Mouse (Mus musculus) 416B (cell line): ENCODE data around the gene Sh3bp5.

Source experiments
- DNase-seq: peaks from one replicate; pipeline ENCODE4 v3.0.0; 2011; ENCODE audit warnings: low read depth

Sh3bp5 gene

DNA sequence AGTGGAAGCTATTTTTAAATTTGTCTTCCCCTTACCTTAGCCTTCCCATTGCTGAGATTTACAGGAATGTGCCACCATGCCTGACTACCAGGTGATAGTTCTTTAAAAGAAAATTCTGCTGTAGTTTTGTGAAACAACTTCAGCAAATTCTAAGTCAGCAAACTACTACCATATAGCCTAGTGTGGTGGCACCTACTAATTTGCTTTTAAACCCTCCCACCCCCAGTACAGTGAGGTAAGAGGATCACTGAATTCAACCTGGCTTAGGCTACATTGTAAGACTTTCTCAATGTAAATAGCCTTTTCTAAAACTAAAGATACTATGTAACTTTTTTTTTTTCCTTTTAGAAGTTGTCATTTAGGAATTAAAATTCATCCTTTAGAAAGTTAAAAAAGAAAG lies 97.9 kb downstream of the Sh3bp5 start:
- DNase-seq: peak; percentile 36

DNA sequence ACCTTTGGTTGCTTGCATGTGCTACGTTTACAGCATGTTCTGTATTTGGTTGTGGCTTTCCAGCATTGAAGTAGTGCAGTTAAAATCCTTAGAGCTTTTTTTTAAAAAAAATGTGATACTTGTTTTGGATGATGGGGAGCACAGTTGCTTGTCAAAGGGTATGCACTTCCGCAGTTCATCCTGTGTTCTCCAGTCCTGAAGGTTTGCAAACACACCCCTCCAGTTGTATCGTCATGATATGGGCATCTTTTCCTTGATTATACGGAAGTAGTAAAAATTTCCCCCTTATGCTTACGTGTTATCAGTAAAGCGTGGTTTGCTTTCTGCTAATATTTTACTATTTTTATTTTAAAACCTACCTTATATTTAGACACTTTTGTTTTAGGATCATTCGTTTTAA lies 98.5 kb downstream of the Sh3bp5 start:
- DNase-seq: peak; percentile 76

DNA sequence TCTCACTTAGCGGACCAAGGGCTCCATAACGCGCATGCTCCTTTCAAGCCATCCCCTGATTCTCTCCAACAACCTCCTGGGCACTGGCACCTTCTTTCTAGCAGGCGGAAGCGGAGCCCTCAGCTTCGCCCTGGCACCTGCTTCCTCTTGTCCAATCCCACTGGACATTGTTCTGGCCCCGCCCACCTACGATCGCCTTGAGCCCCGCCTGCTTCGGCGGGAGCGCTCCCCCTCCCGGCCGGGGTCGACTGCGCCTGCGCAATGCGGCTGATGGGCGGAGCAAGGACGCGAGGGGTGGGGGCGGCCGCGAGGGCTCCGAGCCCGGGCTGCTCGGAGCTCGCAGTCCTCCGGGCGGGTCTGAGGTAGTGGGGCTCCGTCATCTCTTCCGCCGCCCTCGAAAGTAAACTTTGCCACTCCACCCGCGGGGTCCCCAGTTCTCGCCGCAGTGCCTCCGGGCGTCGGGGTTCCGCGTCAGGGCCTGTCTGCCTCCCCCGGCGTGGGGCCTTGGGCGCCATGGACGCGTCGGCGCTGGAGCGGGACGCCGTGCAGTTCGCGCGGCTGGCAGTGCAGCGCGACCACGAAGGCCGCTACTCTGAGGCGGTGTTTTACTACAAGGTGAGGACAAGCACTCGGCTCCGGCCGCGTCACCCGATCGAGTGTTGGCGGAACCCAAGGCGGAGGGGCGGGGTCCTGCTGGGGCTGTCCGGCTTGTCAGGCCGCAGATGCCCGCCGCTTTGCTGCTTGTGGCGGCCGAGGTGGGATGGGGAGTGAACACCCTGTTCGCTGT lies 99.3 kb downstream of the Sh3bp5 start, which contains the start of gene Capn7:
Gene Capn7, plus strand, starts transcription at position 270 of the 787 bp plus-strand sequence.
- DNase-seq: peak; percentile 98

DNA sequence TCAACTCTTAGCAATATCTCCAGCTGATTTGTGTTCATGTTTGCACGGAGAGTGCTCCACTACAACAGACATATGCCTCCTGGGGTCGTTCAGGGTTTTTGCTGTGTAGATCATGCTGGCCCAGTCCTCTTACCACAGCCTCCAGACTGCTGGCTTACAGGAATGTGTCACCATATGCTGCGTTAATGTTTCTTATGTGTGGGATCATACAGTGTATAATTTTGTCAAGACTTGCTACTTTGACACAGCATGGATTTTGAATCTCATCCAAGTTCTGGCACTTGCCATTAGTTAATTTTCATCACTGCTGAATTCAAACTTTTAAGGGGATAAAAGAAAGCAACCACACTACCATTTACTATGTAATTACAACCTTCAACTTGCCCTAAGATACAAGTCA lies 100.1 kb downstream of the Sh3bp5 start:
- peak; percentile 17 for DNase-seq

DNA sequence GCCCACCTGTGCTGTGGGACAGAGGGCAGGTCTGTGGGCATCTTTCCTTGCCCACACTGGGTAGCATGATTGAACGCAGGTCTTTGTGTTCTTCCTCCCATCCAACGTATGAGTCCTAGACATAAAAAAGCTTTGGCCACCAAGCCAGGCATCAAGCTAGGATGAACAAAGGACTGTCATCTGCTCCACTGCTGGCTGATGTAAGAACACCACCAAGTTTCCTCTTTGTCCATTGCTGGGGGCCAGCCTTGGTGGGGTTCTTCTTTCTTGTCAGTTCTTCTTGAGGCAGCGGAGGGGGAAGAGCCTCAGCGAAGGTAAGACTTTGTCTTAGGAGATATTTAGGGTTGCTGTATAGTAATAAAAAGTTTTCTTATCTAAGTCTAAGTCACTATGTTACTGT lies 104.9 kb downstream of the Sh3bp5 start:
- no peak for DNase-seq

DNA sequence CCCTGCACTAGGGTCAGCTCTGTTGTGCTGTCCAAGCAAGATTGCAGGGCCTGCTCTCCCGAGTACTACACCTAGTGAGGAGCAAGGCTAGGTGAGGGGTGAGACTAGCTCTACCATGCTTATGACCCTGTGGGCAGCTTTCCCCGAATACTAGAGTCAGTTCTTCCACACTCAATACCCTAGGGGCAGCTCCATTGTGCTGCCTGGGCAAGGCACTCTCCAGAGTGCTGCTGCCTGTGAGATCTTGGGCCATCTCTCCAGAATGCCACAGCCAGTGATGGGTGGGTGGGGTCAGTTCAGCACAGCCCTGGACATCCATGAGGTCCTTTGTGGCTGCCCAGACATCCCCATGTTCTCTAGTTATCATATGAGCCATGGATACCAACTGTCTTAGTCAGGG lies 106.1 kb downstream of the Sh3bp5 start:
- no peak for DNase-seq

DNA sequence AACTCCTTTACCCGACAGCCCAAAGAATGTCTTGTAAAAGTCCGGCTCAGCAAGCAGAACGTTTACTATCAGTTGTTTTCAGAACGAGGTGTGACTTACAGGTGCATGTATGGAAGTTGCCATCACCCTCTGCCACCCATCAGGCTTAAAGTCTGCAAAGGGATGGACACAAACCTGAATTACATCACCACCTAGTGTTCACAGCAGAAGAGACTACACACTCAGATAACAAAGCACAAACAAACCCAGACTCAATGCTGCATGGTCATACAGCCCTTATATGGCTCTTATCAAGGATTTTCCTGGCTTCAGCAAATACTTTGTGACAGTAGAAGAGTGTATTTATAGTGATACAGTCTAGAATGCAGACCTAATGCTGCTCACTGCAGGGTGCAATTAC lies 108.2 kb downstream of the Sh3bp5 start:
- peak; percentile 54 for DNase-seq

DNA sequence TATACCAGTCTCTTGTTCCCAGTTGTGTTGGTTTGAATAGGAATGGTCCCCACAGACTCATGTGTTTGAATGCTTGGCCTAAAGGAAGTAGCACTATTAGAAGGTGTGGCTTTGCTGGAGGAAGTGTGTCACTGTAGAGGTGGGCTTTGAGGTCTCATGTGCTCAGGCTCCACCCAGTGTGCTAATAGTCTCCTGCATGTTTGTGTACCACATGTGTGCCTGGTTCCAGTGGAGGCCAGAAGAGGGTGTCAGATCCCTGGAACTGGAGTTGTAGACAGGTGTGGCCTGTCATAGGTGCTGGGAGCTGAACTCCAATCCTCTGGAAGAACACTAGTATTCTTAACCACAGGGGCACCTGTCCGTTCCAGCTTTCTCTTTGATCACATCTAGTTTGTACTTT lies 108.7 kb downstream of the Sh3bp5 start:
- peak; percentile 56 for DNase-seq

DNA sequence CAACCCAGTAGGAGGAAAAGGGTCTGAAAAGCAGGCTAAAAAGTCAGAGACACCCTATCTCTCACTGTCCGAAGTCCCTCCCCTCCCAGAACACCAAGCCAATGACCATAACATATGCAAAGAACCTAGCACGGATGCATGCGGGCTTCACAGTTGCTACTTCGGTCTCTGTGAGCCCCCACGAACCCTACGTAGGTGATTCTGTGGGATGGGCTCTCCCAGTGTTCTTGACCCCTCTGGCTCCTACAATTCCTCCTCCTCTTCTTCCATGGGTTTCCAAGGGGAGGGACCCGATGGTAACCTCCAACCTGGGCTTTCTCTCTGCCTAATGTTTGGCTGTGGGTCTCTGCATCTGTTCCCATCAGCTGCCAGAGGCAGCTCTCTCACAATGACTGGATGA lies 109.1 kb downstream of the Sh3bp5 start:
- no peak for DNase-seq

DNA sequence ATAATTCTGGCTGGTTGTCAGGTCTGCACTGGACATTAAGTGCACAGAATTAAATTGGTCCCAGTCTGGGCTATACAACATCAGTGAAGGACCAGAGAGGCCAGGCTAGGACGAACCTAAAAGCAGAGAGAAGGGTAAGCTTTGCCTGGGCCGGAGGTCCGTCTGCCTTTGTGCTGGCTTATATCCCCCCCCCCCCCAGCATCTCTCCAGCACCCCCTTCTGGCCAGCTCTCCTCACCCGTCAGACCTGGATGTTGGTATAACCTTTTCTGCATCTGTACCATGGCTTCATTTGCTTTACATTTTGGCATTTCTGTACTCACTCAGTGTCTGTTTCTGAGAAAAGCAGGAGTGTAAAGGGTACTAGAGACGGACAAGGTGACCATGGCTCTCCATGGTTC lies 110.3 kb downstream of the Sh3bp5 start:
- peak; percentile 40 for DNase-seq

DNA sequence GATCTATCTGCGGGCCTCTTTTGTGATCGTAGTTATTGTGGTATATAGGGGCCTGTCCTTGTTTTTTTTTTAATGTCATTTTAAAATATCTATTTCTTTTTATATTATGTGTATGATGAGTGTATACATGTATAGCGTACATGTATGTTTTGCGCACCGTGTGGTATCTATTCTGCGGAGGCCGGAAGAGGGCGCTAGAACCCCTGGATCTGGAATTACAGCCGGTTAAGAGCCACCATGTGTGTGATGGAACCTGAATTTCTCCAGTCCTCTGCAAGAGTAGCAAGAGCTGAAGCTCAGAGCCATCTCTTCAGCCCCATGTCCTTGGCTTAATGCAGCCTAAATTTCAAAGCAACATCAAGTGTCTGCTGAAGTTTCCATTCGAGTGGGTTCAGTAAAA lies 111.0 kb downstream of the Sh3bp5 start:
- DNase-seq: peak; percentile 81

DNA sequence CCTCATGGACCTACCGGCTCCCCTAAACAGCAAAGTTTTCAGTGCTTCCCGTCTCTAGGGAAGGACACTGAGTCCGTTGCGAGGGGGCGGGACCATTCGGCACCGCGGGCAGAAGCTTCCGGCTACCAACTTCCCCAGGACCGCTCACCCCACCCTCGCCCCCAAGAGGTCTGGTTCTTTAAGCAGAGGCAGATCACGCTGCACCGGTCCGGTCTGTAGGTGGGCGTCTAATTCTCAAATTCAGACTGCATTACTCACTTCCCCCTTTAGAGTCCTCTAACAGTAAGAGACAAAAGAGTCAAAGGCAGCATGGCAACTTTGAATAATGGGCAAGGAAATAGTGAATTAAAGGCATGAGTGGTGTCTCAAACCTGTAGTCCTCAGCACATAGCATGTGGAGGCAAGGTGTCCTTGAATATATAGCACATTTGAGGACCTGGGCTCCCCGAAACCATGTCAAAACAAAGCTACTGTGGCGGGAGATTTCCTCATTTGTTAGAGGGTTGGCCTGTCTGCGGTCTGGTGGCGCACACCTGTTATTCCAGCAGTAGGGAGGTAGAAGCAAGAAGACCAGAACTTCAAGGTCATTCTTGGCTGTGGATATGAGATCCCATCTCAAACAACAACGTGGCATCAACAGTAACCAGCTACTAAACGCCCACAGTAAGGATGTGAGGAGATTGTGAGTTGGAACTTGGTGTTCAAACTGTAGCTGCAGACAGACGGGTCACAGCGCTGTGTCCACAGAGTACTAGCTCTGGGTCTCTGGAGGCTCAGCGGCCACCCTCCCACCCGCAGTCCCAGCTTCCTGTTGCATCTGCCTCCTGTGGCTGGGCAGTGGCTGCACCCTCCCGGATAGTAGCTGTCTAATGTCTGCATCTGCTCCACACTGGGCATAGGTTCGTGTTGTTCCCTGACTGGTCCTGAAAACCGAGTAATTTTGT lies 111.8 kb downstream of the Sh3bp5 start, which contains the start of gene Dnah1:
Gene Dnah1, minus strand, starts transcription at position 48 of the 944 bp plus-strand sequence.
- peak; percentile 80 for DNase-seq

DNA sequence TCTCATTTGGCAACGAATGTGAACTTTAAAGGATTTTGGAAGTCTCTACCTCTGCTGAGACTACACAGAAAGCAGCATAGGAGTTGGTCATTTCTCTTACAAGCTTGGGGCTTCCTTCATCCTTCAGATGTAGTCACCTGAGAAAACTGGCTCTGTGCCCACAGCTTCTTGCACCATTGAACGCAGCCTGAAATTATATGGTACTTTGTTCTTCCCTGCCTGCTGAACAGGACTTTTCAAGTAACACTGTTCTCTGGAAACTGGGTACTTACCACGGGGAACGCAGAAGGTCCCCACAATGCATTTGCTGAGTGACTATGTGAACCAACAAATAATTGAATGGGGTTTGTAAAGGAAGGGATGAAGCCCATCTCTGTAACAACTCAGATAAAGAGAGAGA lies 112.7 kb downstream of the Sh3bp5 start:
- peak; percentile 13 for DNase-seq

DNA sequence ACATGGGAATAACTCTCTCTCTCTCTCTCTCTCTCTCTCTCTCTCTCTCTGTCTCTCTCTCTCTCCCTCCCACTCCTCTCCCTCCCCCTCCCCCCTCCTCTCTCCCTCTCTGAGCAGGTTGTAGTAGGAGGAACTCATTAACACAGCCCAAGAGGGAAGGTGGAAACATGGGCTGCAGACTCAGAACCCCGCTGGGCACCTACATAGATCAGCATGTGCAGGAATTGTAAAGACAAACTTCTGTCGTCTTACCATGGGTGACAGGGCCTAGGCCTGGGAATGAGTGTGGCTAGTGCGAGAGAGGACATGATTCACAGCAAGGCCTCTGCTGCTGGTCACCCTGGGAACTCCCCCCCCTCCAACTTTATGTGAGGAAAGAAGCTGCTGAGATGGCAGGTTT lies 113.7 kb downstream of the Sh3bp5 start:
- no peak for DNase-seq

DNA sequence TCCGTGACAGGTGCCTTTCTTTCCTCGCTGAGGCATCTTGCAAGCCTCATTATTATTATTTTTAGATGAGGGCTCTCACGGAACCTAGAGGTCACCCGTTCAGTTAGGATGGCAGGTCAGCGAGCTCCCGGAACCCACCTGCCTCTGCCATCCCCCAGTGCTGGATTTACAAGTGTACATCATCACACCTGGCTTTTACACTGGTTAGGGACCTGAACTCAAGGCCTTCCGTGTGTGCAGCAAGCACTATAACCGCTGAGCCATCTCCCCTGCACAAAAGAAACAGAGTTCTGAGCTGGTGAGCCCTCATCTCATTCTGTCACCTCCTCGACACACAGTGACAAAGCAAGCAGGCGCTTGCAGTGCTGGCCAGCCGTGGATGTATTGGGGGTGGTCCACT lies 114.7 kb downstream of the Sh3bp5 start:
- no peak for DNase-seq

DNA sequence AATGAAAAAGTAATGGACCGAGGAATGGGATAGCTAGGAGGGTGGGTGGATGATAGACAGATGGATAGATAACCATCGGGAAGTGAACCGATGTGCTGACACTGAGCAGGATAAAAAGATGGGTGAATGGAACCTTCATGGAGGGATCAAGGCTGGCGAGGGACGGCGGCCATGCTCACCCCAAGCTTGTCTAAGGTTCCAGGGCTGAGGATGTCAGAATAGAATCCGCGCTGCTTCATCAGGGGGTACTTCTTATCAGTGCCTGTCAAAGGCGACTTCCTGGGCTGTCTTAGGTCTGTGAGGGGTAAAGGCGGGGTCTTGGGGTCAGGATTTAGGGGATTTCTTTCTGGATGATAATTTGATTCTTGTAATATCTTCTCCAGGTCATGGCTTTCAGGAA lies 116.3 kb downstream of the Sh3bp5 start:
- no peak for DNase-seq

DNA sequence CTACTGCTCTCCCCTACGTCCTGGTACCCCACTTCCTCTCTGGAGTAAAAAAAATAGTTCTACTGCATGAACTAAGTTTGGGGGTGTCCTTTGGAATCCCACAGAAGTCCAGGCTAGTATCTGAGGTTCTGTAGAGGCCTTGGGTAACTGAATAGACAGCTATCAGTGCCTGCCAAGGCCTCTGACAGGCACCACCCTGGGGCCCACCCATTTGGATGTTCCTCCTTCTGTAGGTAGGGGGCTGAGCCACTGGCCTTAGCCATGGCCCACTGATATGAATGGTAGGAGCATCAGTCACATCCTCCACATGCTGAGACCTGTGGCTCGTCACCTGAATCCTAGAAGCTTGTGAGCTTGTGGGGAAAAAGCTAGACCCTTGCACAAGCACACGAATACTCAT lies 118.1 kb downstream of the Sh3bp5 start:
- DNase-seq: no peak

DNA sequence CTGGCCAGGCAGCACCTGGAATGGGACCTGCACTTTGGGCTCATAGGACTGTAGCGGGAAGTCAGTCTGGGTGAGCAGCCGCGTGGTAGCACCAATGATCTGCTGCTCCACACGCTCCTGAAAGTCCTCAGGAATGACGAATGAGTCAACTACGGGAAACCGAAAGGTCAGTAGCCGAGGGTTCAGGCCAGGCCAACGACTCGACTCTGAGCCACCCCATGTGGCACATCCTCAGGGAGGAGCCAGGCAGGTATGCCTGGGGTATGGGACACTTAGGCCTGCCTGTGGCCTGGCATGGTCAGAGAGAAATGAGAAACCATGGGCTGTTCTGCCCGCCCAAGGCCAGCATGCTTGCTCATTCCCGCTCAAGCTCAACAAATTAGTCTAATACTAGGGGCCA lies 119.3 kb downstream of the Sh3bp5 start:
- no peak for DNase-seq

DNA sequence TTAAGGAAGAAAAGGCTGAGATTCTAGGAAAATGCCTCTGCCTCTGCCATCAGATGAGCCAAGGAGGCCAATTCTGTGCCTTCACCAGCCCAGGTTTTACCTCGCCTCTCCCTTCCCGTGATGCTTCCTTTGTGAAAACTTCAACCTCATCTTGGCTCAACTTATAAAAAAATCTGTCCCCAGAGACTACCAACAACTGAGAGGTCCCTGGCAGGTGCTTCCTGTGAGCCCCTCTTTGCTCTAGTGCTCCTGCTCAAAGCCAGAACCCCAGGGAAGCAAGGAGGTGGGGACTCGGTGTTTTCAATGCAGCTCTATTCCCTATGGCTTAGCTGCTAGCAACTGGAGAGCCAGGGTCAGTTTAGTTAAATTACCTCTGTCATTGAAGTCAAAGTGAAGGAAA lies 122.7 kb downstream of the Sh3bp5 start:
- no peak for DNase-seq
